Mouse (Mus musculus): ENCODE data around the gene Csnk2a2. TPM values are rescaled to one million over a fixed set of nuclear protein-coding genes. Genes with fewer than 3 reads are reported as not detected.

The Csnk2a2 gene
- 26.7 and 34.3 TPM in 2 replicates for polyA plus RNA-seq (2012; rRNA removed; ENCODE audit: low replicate concordance)

GRCm38 (mm10) chr8:95490006-95490405 is at the start of gene Csnk2a2:
Gene Csnk2a2 (minus strand): TSS chr8:95490039.

GRCm38 (mm10) chr8:95533584-95534387 is 43.9 kb upstream of the Csnk2a2 start, which contains the start of gene Ccdc113:
Gene Ccdc113 (plus strand): TSS chr8:95534085.

GRCm38 (mm10) chr8:95434686-95435439 is 55.0 kb downstream of the Csnk2a2 start, which contains the start of gene Cfap20:
Gene Cfap20 (minus strand): TSS chr8:95434869.

Other genes starting within 250 kb of the Csnk2a2 start
- gene Cngb1, start 183.5 kb downstream of the Csnk2a2 start, polyA plus RNA-seq (2012; rRNA removed; ENCODE audit: low replicate concordance): 1.7 and 2.9 TPM in 2 replicates
- gene Tepp, start 179.5 kb downstream of the Csnk2a2 start, polyA plus RNA-seq (2012; rRNA removed; ENCODE audit: low replicate concordance): not detected in 2 replicates
- gene Zfp319, start 158.1 kb downstream of the Csnk2a2 start, polyA plus RNA-seq (2012; rRNA removed; ENCODE audit: low replicate concordance): 6.8 and 14.3 TPM in 2 replicates
- 25.8 and 38.7 TPM in 2 replicates for gene Usb1, start 157.8 kb downstream of the Csnk2a2 start, polyA plus RNA-seq (2012; rRNA removed; ENCODE audit: low replicate concordance)
- gene Mmp15, start 137.8 kb downstream of the Csnk2a2 start, polyA plus RNA-seq (2012; rRNA removed; ENCODE audit: low replicate concordance): 18.3 and 30.4 TPM in 2 replicates
- 38.8 and 85.9 TPM in 2 replicates for gene Cfap20, start 55.2 kb downstream of the Csnk2a2 start, polyA plus RNA-seq (2012; rRNA removed; ENCODE audit: low replicate concordance)
- gene Ccdc113, start 44.0 kb upstream of the Csnk2a2 start, polyA plus RNA-seq (2012; rRNA removed; ENCODE audit: low replicate concordance): 0.27 TPM in 1 of 2 replicates, not detected in the other
- not detected in 2 replicates for gene Prss54, start 86.3 kb upstream of the Csnk2a2 start, polyA plus RNA-seq (2012; rRNA removed; ENCODE audit: low replicate concordance)
- gene Gins3, start 143.4 kb upstream of the Csnk2a2 start, polyA plus RNA-seq (2012; rRNA removed; ENCODE audit: low replicate concordance): 1.3 and 4.2 TPM in 2 replicates
- 18.1 and 46.3 TPM in 2 replicates for gene Ndrg4, start 186.9 kb upstream of the Csnk2a2 start, polyA plus RNA-seq (2012; rRNA removed; ENCODE audit: low replicate concordance)
- 9.6 and 16.5 TPM in 2 replicates for gene Setd6, start 225.8 kb upstream of the Csnk2a2 start, polyA plus RNA-seq (2012; rRNA removed; ENCODE audit: low replicate concordance)